Mouse (Mus musculus) right cerebral cortex, postnatal 14 days (tissue): ENCODE results near the gene Dnajc21.
"Not testable (repeated sequence)": the region's sequence is repeated elsewhere in the genome, so short reads cannot be mapped to it uniquely, and the experiment has no call there.

Experiments
- DNase-seq: peaks from one replicate; pipeline ENCODE4 v3.0.0; 2022

Dnajc21 gene

DNA sequence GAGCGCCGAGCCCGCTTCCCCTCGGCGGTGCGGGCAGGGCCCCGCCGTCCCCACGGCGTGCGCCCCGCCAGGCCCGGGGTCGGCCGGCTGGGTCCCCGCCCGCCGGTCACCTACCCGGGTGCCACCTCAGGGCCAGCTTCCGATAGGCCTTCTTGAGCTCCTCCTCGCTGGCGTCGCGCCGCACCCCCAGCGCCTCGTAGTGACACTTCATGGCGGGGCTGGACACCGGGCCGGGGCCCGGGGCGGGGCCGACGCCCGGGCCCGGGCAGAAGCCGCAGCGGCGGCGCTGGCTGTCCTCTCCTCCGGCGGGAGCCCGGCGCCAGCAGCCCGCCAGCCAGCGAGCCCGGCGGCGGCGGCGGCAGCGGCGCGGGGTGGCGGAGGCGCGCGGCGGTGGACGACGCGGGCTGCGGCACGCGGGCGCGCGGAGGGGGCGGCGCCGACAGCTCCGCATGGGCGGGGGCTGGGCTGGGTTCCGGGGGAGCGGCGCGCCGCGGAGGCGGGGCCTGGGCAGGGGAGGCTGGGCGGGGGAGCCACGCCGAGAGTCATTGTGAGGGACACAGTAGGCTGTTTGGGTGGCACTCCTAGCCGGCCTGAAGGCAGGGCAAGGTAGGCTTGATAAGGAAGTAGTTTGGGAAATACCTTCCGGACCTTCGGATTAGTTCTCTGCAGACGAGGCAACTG is at the start of gene Dnajc21:
Gene Dnajc21, minus strand, starts transcription at position 366 of the 681 bp plus-strand sequence.
- DNase-seq: peak; percentile 77

DNA sequence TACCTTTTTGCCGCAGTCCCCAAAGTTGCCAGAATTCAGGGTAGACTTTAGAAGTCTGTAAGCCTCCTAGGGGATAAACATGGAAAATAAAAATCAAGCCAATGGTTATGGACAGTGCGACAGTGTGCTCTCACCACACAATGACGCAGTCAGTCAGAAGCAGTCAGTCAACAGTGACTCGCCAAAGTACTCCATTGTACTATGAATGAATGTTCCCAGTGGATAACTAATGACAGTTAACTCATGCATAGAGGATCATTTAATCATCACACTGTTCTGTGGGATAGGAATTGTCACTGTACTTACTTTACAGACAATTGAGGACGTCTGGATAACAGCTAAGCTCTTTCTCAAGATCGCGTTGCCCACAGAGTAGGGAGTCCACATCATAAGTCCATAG is 44.9 kb upstream of the Dnajc21 start:
- no peak for DNase-seq

DNA sequence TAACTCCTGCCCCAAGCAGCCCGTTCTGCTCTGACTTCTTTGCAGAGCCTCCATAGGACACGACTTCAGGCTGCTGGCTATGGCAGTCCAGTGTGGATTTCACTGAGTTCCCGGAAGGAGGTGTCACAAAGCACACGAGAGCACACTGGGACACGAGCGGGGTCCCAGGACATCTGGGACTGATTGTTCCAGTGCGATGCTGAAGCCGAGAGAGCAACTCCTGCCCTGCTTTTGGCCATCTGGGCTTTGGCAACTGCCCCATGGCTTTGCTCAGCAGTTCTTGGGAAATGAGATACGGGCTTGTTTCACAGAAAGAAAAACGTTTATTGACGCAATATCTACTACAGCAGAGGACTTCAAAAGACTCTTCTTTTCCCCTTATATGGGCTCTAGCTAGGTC is 35.8 kb upstream of the Dnajc21 start:
- no peak for DNase-seq

DNA sequence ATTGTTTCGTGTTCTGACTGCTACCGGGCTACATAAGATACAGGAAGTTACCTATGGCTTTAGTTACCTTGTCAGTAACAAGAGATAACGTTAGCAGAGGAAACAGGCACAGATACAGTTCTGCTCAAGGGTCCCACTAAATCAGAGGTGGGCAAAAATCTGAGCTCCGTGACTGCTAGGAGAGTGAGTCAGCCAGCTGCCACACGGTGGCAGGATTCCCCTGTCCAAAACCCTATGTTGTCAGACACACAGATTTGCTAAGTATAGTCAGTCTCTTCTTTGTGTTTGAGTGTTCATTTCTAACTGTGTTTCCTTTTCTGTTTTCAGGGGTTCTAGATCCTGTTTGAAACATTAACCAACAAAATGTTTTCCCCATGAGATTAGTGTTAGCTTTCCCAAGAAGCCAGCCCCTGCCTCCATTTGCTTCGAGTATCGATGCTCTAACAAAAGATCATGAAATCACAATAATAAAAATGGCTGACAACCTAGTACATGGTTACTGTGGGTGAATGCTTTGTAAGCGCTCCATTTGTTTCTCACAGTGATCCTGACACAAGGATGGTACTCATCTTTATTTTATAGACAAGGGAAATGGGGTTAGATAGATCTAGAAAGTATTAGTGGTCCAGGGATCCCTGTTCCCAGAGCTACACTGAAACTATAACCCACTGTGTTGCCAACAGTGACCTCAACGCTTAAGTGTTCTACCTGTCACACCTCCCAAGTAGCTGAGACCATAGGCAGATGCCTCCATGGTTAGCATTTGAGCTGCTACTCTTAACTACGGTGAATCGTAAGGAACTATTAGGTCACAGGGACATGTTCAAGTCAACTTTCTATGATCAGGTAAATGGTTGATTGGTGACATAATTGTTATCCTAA is 30.8 kb upstream of the Dnajc21 start:
- DNase-seq: peak; percentile 52

DNA sequence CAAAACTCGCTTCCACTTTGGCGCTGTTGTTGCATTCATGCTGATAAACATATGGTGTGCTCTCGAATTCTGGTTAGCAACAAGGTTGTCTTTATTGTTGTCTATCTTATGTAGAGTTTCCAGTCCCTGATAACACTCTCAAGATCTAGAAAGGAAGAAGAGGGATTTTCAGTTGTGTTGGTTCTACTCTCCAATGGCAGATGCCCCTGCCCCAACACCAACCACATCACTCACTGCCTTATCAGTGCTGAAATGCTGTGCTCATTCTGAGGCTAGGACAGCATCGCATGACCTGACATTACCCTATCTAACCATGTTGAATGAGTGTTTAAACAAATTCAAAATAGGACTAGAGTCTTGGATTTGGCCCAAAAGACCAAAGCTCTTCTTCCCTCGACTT is 29.7 kb upstream of the Dnajc21 start:
- no peak for DNase-seq

DNA sequence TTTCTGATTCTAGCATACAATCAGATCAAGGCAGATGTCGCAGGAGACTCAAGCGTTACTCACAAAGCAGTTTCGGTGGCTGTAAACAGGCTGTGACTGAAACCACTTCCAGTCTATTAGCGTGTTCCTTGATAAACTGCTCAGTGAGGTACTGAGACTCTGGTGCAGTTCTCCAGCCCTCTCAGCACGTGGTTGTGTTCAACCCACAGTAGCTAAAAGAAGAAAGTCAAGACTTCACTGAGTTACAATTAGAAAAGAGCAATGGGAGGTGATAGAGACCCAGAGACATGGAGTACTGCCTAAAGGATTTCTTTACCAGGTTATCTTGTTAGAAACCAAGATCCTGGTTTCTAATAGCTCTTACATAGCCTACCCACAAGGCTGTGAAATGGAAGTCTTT is 29.3 kb upstream of the Dnajc21 start:
- no peak for DNase-seq

DNA sequence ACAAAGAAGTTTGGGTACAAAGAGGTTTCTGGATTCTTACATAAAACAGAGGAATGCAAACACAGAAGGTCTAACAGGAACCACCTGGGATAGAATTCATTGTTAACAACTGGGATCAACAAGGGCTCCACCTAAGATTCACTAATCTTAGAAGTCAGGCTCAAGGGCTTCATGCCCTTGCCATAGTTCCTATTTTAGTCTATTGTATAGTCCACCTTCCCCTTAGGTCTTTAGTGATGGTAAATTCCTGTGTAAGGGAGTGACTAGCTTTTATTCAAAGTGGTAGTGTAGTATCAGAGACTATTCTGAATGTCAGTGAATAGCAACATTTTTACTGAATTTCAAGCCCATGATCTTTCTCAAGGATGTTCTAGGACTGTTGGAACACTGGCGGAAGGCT is 26.4 kb upstream of the Dnajc21 start:
- DNase-seq: not testable (repeated sequence)

DNA sequence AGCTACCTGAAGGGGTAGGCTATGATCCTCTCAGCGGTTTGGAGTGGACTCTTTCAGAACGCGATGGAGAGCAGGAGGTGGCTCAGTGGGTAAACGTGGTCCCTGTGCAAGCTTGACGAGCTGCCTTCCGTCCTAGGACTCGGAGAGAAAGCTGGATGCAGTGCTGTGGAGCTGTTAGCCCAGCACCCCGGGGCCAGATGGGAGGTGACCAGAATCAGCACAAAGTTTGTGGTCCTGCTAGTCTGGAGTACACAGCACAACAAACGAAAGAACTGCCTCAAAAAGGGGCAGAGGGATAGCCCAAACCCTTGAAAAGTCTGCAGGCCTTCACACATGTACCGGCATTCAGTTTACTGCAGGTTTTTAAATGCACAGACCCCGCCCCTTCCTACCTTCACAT is 25.6 kb upstream of the Dnajc21 start:
- no peak for DNase-seq

DNA sequence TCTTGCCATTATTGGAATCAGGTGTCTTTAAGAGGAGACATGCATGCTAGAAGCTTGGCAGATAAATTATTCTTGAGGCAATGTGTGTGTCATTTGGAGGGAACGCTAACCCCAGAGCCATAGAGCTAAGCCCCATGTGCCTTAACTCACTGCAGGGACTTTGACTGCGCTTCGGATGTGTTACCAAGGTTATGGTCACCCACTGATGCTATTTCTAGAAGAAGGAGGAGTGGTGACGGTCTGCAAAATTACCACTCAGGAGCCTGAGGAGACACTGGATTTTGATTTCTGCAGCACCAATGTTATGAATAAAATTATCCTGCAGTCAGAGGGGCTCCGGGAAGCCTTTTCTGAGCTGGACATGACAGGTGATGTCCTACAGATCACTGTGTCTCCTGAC is 19.8 kb upstream of the Dnajc21 start:
- no peak for DNase-seq

DNA sequence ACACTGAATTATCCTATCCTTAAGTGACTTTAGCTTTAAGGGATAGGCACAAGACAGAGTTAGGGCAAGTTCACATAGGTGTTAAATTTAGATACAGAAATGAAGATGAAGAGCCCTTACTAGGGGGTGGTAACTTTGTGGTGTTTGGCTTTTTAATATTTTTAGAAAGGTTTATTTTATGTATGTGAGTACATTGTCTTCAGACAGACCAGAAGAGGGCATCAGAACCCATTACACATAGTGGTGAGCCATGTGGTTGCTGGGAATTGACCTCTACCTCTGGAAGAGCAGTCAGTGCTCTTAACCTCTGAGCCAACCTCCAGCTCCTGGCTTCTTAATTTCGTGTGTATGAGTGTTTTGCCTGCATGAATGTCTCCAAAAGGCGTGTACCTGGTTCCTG is 16.9 kb upstream of the Dnajc21 start:
- no peak for DNase-seq

DNA sequence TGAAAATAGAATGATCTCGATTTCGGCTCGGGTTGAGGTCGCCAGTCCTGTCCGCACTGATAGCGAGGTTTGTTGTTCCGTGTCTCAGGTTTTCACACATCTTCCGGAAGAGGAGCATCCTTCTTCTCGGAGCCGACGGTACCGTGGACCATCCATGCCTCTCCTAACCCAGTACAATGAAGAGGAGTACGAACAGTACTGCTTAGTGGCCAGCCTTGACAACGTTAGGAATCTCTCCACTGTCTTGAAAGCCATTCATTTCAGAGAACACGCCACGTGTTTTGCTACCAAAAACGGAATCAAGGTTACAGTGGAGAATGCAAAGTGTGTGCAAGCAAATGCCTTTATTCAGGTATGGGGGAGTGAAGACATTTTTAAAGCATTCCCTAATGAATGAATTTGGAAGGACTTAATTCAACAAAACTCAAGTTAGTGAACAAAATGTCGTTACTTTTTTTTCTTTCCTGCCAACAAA is 16.1 kb upstream of the Dnajc21 start:
- DNase-seq: no peak

DNA sequence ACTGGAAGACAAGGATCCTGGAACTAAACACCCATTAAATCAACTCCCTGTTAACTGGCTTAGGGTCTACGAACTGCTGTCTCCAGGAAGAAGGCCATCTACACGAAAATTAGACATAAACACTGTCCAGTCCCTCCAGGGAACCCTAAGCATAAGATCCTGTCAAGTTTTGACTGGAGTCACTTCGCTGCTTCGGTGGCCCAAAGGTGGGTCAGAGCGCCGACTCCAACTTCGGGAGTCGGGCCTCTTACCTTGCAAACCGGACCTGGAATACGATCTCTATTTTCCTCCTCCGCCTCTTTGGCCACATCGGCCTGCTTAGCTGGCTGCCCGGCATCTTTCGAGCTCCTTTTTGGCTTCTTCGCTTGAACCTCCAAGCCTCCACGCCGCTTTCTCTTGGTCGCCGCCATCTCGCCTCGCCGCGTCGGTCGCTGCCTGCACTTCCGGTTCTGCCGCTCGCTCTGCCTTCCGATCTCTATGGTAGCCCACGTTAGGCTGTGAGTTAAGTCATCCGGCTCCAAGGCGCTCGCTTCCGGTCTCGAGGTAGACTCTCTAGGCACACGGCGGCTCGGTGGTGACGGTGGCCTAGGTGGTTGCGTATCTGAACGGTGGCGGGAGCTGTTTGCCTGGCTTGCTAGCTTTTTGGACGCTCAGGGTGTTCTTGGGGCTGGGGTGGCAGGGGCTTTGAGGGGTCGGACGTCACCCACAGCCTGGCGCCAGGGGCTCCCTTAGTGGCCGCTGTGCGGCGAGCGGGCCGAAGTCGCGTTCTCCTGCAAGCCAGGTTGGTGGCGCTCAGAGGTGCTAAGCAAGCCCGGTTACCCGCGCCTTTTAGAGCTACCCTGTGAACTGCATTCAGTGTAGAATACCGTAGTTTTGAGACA is 15.4 kb upstream of the Dnajc21 start, which contains the start of the genes Brix1 and Rad1:
Gene Brix1, minus strand, starts transcription at position 464 of the 881 bp plus-strand sequence.
Gene Rad1, plus strand, starts transcription at position 535 of the 881 bp plus-strand sequence.
- peak; percentile 92 for DNase-seq

DNA sequence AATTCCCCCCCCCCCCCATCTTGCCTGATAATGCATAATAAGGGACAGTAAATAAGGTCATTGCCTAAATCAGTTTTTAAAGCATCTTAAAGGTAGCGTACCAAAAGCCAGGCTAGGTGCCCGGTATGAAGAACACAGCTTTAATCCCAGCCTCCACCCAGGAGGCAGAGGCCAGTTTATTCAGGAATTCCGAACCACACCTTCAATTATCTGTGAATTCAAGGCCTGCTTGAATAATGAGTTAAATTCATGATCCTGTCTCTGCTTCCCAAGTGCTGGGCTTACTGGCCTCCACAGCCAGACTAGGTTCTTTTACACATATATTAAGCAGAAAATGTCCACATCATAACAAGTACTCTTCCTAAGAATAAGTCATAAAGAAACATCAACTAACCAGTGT is 625 bp upstream of the Dnajc21 start:
- no peak for DNase-seq

DNA sequence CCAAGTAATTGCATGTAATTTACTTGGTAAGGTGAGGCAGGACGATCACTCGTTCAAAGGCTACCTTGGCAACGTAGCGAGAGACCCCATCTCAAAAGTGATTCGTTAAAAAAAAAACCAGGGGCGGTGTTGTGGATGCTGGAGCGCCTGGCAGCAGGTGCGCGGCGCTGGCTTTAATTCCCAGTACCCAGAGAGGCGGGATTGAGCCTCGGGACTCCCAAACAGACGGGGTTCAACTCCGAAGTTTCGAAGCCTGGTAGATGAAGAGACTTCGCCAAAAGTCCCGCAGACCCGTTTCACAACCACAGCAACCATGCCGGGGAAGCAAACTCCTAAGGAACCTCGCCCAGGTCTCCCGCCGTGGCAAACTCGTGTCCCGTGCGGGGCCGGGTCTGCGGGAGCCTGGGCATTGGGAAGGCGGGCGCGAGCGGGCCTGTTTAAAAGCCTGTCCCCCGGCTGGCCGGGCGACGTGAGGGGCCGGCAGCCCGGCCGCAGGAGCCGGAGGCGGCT is 620 bp downstream of the Dnajc21 start:
- DNase-seq: peak; percentile 16

DNA sequence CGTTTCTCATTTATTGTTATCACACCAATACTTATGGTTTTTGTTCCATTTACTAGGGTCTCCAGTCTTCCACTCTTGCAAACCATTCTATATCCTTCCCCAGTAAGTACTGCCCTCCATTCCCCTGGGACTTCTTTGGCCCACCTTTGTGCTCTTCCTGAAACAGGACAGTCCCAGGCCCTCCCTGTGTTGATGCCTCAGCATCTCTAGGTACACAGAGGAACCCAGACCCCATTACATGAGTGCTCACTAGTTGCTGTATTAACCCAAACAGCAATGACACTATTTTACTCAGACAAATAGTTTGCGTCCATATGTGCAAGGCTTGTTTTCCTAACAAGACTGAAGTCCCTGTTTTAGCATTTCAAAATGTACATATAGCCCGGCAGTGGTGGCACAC is 1.6 kb downstream of the Dnajc21 start:
- no peak for DNase-seq

DNA sequence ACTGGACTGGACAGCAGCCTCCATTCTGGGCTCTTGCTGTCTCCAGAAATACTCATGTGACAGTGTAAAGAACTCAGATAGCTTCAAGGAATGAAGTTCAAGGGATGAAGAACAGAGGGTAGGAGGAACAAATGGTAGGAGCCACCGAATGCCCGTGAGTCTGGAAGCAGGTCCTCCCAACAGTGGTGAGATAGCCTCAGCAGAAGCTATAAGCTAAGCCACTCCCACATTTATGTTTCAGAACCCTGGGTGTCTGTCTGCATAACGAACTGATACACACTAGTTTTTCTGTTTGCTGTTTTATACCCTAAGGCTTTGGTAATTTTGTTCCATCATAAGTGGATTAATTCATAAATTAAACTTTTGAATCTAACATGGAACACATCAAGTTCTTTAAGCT is 5.6 kb downstream of the Dnajc21 start:
- no peak for DNase-seq

DNA sequence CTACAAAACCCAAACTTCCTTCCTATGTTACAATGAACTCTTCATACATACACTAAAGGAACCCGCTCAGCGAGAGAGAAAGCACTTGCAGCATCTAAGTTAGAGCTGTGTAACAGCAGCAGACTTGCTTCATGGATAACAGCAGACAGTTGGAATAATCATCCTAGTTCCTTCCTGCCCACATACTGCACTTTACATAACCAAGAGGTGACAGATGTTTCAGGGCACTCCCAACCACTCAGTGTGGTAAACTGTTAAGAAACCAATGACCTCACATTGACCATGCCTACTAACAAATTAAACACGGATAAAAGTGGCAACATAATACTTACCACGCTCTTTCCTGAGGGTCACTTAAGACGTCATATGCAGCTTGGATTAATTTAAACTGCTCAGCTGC is 6.8 kb downstream of the Dnajc21 start:
- DNase-seq: no peak

DNA sequence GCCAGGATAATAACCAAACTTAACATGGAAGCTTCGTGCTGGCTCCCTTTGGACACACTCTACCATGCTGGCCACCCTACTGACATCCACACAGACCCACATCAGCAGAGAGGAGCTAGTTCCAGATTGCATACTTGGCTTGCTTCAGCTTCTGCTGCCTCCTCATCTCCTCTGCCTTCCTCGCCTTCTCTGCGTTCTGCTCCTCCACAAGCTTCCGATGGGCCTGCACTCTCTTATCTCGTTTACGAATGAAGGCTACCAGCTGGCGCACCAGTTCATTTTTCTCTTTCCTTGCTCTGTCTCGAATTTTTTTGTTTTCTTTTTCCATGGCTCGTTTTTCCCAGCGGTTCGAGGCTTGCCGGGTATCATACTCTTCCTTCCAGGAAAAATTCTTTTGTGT is 9.3 kb downstream of the Dnajc21 start:
- no peak for DNase-seq

DNA sequence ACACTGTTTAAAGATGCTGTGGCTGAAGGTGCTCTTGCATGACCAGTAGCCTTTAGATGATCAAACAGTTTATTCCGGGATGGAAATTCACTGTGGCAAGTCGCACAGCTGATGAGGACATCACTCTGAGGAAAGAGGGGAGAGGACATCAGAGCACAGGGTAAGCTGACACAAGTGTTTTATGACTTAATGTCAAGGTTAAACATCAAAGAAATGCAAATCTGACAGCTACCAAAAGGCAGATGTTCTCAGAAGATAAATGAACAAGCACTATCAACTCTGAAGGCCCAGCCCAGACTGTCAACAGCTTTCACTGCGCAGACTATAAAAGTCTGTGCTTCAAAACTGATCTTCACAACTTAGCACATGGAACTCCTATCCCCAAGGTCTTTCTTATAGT is 23.2 kb downstream of the Dnajc21 start:
- no peak for DNase-seq

DNA sequence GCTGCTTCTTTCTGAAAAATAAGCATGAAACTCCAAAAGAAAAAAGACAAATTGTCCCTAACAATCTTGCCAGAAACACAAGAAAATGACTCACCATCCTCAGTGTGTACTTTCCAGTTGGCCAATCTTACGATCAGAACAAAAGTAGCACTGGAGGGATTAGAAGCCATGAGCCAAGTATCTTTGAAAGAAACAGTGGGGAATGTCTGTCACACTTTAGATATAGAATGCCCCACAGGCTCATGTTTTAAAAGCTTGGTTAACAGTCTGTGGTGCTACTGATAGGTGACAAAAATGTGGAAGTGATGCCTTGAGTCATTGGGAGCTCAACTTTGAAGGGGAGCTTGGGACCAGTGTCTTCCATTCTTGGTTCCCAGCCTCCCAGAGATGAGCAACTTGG is 28.0 kb downstream of the Dnajc21 start:
- no peak for DNase-seq

DNA sequence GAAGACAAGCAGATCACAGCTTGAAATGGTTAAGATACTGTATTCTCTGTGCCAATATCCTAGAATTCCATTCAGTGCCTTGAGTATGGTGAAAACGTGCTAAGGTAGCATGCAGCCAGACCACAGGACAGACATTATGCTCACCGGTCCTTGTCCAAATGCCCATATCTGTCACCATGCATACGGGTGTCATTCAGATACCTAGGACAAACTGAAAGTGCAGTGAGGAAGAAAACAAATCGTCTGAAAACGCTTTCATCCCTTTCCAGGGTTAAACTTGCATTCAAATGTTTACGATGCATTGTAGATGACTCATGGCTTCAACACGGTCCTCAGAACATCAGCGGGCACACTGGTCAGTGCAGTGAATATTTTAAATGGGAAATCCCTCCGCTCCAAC is 28.8 kb downstream of the Dnajc21 start:
- DNase-seq: no peak

DNA sequence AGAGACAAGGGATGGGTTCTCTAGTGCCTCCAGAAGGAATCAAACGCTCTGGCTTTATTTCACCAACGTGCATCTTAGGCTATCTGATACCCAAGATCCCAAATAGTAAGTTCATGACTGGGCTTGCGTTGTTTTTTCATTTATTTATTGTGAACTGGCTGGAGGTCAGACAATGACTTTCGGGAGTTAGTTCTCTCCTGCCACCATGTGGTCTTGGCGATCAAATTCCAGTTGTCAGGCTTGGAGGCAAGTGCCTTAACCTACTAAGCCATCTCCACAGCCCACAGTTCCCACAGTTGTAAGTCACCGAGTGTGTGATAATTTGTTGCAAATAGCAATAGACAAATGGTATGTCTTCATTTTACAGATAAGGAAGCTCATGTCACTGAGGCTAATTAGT is 30.4 kb downstream of the Dnajc21 start:
- DNase-seq: no peak

DNA sequence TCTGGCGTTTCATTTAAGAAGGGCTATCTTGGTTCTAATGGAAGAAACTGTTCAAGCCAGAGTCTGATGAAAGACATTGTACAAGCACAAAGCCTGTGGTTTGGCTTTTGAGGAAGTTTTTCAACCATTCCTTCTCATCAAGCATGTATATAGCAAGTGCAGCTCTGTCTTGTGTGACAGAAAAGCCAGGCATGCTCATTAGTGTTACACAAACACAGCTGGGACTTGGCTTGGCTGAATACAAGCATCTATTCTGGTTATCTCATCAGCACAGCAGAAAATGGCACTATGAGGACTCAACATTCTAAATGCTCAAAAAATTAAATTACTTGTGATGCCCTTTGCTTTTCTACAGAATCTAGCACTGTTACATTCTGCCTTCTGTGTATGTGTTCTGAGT is 33.4 kb downstream of the Dnajc21 start:
- DNase-seq: no peak
